Mouse (Mus musculus) left cerebral cortex, adult 9 months (tissue): Measurements from ENCODE around the gene Cdkn1b.

ENCODE experiments used
- DNase-seq, 2 experiments: peaks; one replicate each; pipeline ENCODE4 v3.0.0; 2022; ENCODE audit warnings: low spot score in 2 of 2

Gene Cdkn1b

DNA sequence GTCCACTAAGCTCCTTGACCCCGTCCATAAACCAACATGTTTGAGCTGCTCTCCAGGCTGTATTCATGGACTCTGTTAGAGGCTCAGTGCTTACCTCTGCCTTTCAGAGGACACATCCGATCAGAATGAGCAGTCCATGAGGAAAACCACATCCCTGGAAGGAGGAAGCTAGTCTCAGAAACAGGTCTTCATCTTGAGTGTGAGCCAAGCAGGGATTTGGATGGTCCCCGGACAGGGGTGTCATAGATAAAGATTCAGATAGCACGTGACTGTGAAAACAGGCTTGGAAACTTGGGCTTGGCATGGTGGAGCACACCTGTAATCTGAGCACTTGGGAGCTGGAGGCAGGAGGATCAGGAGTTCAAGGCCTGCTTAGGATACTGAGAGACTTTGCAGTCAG lies 9.7 kb downstream of the Cdkn1b start:
- no peak for DNase-seq

DNA sequence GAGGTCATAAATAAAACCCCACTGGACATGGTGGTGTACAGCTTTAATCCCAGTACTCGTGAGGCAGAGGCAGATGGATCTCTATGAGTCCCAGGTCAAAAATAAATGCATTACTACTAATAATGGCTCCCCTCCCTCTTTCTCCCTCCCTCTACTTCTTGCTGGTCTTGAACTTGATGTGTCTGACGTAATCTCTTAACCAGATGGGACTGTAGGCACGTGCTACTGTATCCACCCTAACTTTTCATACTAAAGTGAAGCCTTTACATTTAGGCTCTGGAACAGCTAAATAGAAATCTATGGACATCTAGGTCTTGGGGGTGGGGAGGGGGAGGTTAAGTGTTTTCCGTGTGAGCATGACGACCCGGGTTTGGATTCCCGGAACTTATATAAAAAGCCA lies 10.2 kb downstream of the Cdkn1b start:
- DNase-seq, result no peak

DNA sequence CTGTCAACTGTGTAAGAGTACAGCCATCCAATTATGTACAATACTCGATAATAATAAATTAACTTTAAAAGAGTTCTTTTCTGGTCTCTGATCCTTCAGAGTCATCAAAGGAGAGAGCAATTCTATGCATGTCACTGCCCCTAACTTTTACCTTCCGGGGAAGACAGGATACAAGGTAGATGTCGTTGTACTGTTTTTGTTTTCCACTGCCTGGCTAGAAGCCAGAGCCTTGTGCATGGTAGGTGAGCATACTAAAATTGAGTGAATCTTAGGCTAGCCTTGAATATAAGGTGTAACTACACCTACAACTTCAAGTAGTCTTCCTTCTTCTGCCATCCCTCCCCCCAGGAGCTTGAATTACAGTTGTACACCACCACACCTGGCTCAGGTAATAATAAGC lies 10.9 kb downstream of the Cdkn1b start:
- no peak for DNase-seq

DNA sequence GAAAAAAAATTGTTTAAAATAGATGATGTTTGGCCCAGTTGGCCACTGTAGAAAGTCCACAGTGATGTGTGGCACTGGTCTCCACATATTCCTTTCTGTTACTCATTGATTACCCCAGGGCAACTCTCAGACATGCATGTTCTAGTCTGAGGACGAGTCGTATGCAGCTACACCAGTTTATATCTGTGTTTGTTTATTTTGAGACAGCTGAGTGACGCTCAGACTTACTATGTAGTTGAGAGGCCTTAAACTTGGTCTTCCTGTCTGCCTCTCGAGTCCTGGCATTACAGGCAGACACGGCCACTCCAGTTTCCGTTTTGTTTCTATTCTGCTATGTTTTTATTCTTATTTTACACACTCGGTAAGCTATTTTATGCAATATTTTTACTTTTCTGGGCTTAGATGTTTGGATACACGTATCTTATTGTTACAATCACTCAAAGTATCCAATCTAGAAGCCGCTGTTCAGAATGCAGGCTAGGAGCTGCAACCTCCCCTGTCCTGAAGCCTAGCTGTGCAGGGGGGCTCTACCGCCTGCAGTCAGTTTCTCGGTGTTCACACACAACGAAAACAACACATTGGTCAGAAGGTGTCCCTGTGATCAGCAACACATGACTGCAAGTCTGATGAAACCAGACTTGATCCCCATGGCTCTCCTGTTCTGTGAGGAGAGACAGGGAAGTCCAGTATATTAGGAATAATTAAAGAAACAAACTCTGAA lies 12.4 kb downstream of the Cdkn1b start:
- DNase-seq, result no peak

DNA sequence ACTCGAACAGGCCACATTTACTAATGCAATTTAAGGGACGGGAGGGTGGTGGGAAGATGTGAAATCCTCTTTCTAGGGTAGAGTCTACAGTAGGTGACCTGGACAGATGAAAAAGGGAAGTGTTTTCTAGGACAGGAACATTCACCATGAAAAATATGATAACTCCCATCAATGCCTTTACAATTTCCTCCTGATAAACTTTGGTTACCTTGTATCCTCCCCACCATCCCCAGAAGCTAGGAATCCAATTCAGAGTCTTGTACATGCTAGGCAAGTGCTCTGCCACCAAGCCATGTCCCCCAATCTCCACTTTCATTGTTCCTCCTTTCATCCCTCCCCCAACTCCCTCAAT lies 13.0 kb downstream of the Cdkn1b start:
- no peak for DNase-seq

DNA sequence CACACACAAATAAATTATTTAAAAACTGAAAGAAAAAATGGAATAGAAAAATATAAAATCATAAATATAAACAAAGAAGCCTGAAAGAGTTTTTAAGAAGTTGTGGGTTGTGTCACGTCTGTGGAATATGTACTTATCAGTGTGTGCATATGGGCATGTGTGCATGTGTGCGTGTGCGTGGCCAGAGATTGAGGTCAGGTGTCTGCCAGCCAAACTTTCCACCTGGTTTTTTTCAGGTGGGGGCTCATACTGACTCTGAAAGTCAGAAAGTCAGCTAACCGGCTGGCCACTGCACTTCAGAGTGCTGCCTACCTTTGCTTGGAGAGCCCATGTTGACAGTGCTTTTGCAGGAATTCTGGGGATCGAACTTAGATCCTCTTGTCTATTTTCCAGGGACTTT lies 14.1 kb downstream of the Cdkn1b start:
- DNase-seq, result no peak

DNA sequence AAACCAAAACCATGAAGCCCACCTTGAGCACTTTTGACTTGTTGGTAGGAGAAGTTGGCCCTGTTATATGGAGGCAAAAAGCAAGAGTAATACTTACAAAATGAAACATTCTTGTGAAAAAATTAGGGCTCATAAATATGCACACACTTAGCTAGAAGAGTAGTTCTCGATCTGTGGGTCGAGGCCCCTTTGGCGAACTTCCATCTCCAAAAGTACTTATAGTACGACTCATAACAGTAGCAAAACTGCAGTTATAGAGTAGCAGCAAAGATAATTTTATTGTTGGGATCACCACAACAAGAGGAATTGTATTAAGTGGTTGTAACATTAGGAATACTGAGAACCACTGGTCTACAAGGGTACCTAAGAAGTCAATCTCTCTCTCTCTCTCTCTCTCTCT lies 19.6 kb downstream of the Cdkn1b start:
- no peak for DNase-seq

DNA sequence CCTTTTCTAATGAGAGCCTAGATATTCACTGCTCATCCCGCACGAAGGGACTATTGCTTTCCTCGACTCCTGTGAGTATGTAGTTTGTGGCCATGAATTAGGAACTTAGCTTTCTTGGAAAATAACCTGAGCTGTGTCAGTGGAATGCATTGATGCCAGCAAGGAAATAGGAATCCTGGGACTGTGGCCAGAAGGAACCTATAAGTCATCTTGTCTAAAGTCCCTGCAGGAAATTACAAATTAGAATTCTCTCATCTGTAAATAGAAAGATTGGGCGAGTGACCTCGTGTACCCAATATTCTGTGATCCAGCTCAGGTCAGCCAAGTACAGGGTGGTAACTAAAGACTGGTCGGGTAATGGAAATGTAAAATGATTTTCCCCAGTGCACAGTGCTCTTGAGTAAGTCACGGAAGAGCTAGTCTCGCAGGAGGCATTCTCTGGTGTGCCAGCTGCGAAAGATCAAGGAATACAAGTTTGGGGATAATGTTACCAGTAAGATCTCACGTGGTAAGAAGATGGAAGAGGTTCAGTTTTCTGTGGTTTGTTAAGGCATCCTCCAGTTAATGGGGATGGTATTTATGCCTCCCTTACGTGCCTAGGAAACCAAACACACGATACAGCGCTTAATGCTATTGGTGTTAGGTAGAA lies 23.7 kb downstream of the Cdkn1b start:
- DNase-seq, result no peak

DNA sequence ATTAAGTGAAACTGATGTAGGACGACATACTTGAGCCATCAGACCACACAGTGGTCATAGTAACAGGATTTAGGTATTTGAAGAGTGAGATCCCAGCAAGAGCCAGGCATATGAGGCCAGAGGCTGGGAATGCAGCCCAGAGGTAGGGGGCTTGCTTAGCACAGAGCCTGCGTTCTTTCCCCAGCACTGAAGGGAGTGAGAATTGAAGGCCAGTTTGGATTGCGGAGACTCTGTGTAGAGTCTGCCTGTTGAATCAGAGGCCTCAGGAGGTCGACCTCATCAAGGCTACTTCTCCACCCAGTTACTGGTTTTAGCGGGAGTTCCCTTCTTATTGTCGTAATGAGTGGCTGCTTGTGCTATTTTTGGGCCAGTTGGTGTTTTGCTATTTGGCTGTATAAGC lies 25.9 kb downstream of the Cdkn1b start:
- no peak for DNase-seq

DNA sequence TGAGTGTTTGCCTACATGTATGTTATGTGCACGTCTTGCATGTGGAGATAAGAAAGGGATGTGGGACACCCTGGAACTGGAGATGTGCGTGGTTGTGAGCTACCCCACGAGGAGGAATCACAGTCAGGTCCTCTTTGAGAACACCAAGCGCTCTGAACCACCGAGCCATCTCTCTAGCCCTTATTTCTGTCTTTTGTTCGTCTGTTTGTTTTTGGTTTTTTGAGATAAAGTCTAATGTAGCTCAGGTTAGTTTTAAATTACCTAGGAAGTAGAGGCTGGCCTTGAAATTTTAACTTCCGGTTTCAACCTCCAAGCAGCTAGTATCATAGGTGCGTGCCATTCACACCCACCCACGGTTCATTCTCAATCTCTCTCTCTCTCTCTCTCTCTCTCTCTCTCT lies 26.7 kb downstream of the Cdkn1b start:
- DNase-seq, result no peak

DNA sequence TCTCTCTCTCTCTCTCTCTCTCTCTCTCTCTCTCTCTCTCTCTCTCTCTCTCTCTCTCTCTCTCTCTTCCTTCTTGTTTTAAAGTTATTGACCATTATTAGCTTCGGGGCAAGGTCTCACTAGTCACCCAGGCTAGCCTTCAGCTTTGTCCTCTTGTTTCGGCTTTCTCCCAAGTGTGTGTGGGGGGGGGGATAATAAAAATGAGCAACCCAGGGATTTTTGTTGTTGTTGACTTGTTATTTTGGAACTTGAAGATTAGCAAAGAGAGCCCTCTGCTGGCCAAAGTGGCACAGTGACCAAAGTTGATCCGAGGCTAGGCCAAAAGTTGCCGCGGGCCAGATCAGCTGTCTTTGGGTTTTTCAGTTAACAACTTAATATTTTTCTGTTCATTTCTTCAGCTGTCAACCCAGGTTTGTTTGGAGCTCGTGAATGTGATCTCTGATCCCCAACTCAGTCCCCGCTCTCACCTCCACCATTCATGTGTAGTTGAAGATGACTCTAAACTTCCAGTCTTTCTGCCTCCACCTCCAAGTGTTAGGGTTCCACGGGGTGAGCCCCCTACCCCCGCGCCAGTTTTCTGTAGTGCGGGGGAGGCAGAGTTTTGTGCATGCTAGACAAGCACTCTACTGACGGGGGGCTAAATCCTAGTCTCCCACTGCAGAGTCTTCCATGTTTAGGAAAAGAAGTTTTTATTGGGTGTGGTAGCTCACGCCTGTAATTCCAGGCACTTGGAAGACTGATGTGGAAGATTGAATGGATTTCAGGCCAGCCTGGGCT lies 27.3 kb downstream of the Cdkn1b start:
- peak in 1 of 2 experiments; percentile 67 for DNase-seq

DNA sequence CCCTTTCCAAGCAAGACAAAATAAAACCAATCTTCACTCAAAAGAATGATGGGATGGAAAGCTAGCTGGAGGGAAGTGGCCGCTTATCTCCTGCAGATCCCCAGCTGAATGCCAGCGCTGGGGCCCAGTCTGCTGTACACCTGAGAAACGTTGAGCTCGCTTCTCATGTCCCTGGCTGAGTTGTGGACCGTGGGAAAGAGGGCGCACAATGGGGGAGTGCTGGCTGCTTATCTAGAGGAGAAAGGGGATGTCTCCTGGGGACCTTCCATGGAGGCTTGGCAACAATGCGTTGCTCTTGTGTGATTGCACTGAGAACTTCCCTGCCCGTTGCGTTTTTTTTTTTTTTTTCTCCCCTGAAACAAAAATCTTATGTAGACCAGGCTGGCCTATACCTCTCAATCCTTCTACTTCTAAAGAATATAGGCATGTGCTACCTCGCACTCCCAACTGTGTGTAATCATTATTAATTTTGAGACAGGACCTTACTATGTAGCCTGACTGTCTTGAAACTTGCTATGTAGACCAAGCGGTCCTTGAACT lies 28.4 kb downstream of the Cdkn1b start:
- no peak for DNase-seq

DNA sequence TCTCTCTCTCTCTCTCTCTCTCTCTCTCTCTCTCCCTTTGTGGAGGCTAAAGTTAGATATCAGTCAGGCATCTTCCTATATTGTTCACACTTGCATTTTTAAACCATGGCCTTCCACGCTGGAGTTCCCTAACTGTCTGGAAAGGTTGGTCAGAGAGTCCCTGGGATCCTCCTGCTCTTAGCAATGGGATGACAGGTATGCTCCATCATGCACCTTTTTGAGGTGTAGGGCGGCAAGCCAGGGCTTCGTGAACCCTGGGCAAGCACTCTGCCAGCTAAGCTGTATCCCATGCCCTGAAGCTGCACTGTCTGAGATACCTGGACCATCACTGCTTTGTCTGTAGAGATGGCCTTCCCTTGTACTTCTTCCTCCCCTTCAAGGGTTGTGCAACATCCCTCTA lies 29.0 kb downstream of the Cdkn1b start:
- DNase-seq, result no peak

DNA sequence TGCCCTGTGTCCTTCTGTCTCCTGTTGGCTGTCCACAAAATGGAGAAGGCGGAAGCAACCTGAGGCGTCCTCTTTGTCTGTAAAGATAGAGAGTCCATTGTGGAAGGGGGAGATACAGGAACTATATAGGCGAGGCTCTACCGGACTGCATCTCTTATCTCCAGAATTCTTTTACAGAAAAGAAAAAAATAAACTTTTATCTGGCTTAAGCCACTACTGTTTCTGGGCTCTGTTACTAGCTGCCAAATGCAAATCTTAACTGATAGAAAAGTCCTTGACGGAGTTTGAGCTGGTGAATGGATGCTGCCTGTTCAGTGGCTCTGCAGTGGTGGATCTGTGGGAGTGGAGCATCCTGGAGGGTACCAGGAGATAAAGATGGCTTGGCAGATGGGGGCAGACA lies 31.2 kb downstream of the Cdkn1b start:
- DNase-seq, result no peak

DNA sequence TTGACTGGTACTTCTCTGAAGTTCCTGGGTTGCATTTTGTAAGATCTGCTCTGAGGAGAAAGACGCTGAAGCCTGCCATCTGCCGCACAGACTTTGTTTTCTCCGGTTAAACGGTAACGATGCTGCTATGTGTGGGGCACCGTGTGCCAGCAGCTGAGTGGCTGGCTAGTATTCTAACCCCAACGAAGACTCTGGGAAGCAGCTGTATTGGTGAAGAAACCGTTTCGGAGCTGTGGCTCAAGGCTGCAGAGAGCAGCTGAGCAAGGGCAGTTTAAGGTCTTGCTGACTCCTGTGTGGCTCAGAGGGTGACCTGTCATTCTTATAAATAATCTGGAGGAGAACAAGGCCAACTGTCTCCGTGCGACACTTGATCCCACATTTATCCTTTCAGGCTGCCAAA lies 33.8 kb downstream of the Cdkn1b start:
- DNase-seq, result peak in 1 of 2 experiments; percentile 9

DNA sequence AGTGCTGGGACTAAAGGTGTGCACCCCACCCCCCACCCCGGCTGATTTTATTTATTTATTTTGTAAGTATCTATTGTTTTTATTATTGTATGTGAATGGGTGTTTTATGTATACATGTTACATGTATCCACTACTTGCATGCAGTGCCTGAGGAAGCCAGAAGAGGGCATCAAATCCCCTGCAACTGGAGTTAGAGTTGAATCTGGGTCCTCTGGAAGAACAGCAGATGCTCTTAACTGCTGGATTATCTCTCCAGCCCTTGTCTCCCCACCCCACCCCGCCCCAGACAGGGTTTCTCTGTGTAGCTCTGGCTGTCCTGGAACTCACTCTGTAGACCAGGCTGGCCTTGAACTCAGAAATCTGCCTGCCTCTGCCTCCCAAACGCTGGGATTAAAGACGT lies 36.2 kb downstream of the Cdkn1b start:
- DNase-seq, result no peak

DNA sequence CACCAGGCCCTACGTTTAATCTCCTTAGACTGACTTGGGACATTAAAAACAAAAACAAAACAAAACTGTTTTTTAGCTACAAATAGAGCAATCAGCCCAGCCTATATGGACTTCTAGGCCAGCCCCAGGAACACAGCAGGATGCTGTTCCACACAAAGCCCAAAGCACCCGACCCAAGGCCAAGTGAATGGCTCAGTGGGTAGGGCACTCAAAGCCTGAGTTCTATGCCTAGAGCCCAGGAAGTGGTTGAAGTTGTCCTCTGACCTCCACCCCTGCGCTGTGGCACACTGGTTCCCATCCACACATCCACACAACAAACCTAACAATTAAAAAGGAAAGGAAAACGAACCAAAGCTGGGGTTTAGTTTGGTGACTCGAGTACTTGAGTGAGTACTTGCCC lies 41.1 kb downstream of the Cdkn1b start:
- no peak for DNase-seq

DNA sequence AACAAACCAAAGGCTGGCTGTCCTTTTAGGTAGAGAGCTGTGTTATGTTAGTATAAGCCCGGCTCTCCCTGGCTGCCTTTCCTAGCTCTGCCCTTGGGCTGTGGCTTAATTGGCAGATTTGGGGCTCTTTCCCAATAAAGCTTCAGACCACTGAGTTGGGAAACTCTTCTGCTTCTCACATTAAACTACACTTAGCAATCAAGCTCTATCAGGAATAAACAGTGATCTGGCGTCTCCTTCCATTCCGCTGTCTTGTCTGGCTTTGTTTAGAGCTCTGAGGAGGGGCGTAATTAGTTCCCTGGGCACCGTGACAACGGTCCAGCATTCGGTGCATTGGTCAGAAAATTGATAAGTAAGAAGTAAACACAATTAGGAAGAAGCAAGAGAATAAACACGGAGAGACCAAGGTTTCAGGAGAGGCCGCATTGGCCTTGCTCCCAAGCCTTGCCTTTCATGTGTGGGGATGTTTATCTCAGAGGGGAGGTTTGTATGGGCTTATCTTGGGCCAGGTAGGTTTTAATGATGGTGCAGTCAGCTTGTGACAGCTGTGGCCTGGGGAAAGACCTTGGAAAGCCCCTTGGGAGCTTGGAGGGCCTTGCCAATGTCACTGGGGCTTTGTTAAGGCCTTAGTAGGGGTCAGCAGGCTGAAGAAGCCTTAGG lies 41.8 kb downstream of the Cdkn1b start:
- no peak for DNase-seq

DNA sequence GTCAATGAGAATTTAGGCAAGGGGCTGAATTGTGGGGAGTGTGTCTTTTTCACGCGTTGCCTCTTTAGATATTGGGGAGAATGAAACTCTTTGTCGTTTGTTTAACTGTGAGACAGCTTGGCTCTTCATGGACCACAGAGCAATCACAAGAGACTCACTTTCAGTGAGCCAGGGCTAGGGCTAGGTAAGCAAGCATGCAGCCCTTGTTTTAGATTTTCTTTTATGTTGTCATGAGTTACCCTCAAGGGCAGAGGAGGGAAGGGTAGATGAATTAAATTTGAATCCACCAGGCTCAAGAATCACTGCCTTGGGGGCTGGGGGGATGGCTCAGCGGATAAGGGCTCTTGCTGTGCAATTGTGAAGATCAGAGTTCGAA lies 42.3 kb downstream of the Cdkn1b start:
- no peak for DNase-seq

DNA sequence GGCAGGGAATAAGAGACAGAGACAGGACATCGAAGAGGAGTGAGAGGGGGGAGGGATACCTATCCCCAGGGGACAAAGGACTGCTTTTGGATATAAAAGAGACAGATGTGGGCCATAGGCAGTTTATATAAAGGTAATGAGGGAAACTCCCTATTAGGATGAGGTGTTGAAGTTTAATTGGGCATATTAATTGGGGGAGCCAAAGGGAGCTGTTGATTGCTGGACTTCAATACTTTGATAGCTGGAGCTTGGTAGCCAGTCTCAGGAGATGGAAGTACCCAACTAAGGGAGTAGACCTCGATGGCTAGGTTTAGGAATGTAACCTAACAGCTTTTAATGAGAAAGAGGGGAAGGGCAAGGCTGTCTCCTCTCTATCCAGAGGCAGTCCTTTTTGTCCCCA lies 43.7 kb downstream of the Cdkn1b start:
- DNase-seq, result no peak

DNA sequence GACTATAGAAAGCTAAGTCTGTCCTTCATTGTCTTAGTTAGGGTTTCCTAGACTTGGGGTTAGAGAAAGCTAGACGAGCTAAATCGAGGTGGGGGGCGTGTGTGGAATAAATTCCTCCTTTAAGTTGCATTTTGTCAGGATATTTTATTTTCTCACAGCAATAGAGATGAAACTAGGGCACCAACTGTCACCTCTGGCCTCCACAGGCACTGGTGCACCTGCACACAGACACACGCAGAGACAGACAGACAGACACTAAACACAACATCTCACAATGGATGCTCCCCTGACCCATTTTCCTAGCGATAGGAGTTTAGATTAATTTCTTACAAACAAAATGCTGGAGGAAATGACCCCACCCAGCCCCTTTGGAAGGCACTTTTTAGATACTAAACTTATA lies 46.5 kb downstream of the Cdkn1b start:
- no peak for DNase-seq

DNA sequence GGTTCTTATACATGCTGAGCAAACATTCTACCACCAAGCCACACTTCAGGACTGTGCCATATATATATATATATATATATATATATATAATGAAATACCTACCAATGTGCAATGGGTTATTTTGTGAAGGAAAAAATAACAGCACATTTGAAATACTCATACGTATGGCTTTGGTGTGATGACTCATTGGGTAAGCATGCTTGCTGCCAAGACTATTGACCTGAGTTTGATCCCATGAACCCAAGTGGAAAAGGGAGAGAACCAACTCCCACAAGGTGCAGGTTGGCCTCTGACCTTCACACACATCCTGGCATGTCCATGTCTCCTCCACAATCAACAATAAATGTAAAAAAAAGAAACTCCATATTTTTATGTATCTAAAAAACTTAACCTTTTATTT lies 48.1 kb downstream of the Cdkn1b start:
- no peak for DNase-seq
